Mouse (Mus musculus): ENCODE results near the gene Hist1h2ad. TPM values are rescaled to one million over a fixed set of nuclear protein-coding genes. Genes with fewer than 3 reads are reported as not detected.
"Not testable (repeated sequence)": the region's sequence is repeated elsewhere in the genome, so short reads cannot be mapped to it uniquely, and the experiment has no call there.

The Hist1h2ad gene
- polyA plus RNA-seq, 1 experiment from 2014 or later, result 0.49 TPM

GRCm38 (mm10) chr13:23562699-23563462 is 11.3 kb upstream of the Hist1h2ad start:
- H3K4me3 ChIP-seq (ENCODE audit: low read depth, low read length), result peak overlapping the region; percentile 38
- no peaks in the 10 kb centered on the region for H3K4me1 ChIP-seq (ENCODE audit: insufficient read depth, low read depth, low read length)
- TF ChIP-seq EP300 (IDR thresholded peaks at IDR 0.05) (no peak; the same call in 1 of the 2 replicates), CTCF (IDR thresholded peaks at IDR 0.05) (peak; percentile 77)
- H3K27me3 ChIP-seq (replicated peaks; ENCODE audit: insufficient read depth, low read length), result no peaks in the 10 kb centered on the region
- peak overlapping the region; percentile 70 for H3K4me2 ChIP-seq (replicated peaks; ENCODE audit: low read depth, low read length)
- H3K27ac ChIP-seq (ENCODE audit: low read length), result peak overlapping the region; percentile 91
- WGBS, result 2% methylated on average over 18 of the region's 18 CpGs
- peak overlapping the region; percentile 51 for H3K9ac ChIP-seq (replicated peaks; ENCODE audit: low read depth)
- peak; percentile 67 for ATAC-seq
- peak; percentile 96 for DNase-seq (ENCODE audit: low spot score)
- no peaks in the 10 kb centered on the region for H3K9me3 ChIP-seq (ENCODE audit: low read length)
- no peaks in the 10 kb centered on the region for H3K36me3 ChIP-seq (ENCODE audit: insufficient read depth, low read length)

GRCm38 (mm10) chr13:23564482-23564881 is 9.7 kb upstream of the Hist1h2ad start:
- H3K27me3 ChIP-seq (replicated peaks; ENCODE audit: insufficient read depth, low read length), result no peaks in the 10 kb centered on the region
- no peak overlapping the region for H3K27ac ChIP-seq (ENCODE audit: low read length)
- DNase-seq (ENCODE audit: low spot score) (peak; percentile 4), ATAC-seq (no peak)
- no peak overlapping the region for H3K9ac ChIP-seq (replicated peaks; ENCODE audit: low read depth)
- no peaks in the 10 kb centered on the region for H3K36me3 ChIP-seq (ENCODE audit: insufficient read depth, low read length)
- TF ChIP-seq CTCF (IDR thresholded peaks at IDR 0.05), result no peak
- no peak for TF ChIP-seq EP300 (IDR thresholded peaks at IDR 0.05)
- no peaks in the 10 kb centered on the region for H3K9me3 ChIP-seq (ENCODE audit: low read length)
- H3K4me2 ChIP-seq (replicated peaks; ENCODE audit: low read depth, low read length), result no peak overlapping the region
- no peak overlapping the region for H3K4me3 ChIP-seq (ENCODE audit: low read depth, low read length)
- H3K4me1 ChIP-seq (ENCODE audit: insufficient read depth, low read depth, low read length), result no peaks in the 10 kb centered on the region
- WGBS, result 61% methylated on average over 2 of the region's 2 CpGs

GRCm38 (mm10) chr13:23570261-23571021 is 3.7 kb upstream of the Hist1h2ad start:
- not testable (repeated sequence) for H3K36me3 ChIP-seq (ENCODE audit: insufficient read depth, low read length); H3K4me1 ChIP-seq (ENCODE audit: insufficient read depth, low read depth, low read length); H3K27me3 ChIP-seq (replicated peaks; ENCODE audit: insufficient read depth, low read length); H3K9me3 ChIP-seq (ENCODE audit: low read length)
- H3K4me2 ChIP-seq (replicated peaks; ENCODE audit: low read depth, low read length), result peak overlapping the region; percentile 64
- peak overlapping the region; percentile 33 for H3K4me3 ChIP-seq (ENCODE audit: low read depth, low read length)
- ATAC-seq (peak; percentile 25), DNase-seq (ENCODE audit: low spot score) (peak; percentile 15)
- peak; percentile 23; the same call in 1 of the 2 replicates for TF ChIP-seq CTCF (IDR thresholded peaks at IDR 0.05)
- peak overlapping the region; percentile 91 for H3K27ac ChIP-seq (ENCODE audit: low read length)
- 3% methylated on average over 15 of the region's 41 CpGs for WGBS
- H3K9ac ChIP-seq (replicated peaks; ENCODE audit: low read depth), result peak overlapping the region; percentile 34; the same call in 1 of the 2 replicates

- DNase-seq (ENCODE audit: low spot score) (peak; percentile 99), ATAC-seq (peak; percentile 87)
- WGBS, result 3% methylated on average over 17 of the region's 18 CpGs
- Histone ChIP-seq H3K4me3 (ENCODE audit: low read depth, low read length) (peak within 1 kb of the TSS; percentile 33), H3K36me3 (ENCODE audit: insufficient read depth, low read length) (no peaks in the 10 kb centered on the region), H3K27me3 (replicated peaks; ENCODE audit: insufficient read depth, low read length) (no peaks in the 10 kb centered on the region), H3K4me1 (ENCODE audit: insufficient read depth, low read depth, low read length) (peaks cover 6% of the 10 kb centered on the region; the same call in 1 of the 2 replicates), H3K9me3 (ENCODE audit: low read length) (no peaks in the 10 kb centered on the region), H3K4me2 (replicated peaks; ENCODE audit: low read depth, low read length) (peak within 1 kb of the TSS; percentile 64), H3K9ac (replicated peaks; ENCODE audit: low read depth) (peak within 1 kb of the TSS; percentile 34; the same call in 1 of the 2 replicates), H3K27ac (ENCODE audit: low read length) (peak within 1 kb of the TSS; percentile 91)
- TF ChIP-seq CTCF (IDR thresholded peaks at IDR 0.05) (no peak), EP300 (IDR thresholded peaks at IDR 0.05) (peak; percentile 72)
Observed at GRCm38 (mm10) chr13:23571022-23571503, 3.1 kb upstream of the Hist1h2ad start, which contains the start of the genes Hist1h2ae and Hist1h2bg. Hist1h2ae (minus strand) TSS chr13:23571220. Hist1h2bg (plus strand) TSS chr13:23571396.

DNA sequence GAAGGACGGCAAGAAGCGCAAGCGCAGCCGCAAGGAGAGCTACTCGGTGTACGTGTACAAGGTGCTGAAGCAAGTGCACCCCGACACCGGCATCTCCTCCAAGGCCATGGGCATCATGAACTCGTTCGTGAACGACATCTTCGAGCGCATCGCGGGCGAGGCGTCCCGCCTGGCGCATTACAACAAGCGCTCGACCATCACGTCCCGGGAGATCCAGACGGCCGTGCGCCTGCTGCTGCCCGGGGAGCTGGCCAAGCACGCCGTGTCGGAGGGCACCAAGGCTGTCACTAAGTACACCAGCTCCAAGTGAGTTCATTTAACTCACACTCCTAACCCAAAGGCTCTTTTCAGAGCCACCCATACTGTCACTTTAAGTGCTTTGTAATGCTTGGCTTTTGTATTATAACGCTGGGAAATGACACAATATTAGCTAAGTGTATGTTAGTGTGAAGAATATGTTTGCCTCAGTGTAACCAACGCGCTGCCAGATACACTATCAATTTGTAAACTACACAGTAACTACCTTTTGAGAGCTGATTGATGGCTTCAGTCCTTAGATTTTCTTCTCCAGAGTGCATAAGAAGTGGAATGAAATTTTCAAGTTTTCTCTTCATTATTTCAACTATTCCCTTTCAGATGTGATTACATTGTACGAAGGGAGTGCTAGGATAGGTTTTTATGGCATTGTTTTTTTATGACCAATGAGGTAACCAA is 2.5 kb upstream of the Hist1h2ad start:
- under 1% methylated on average over 8 of the region's 34 CpGs for WGBS
- 0 out of 2 replicates have a peak, but pooled peaks have one; percentile 15 for TF ChIP-seq EP300 (IDR thresholded peaks at IDR 0.05)
- not testable (repeated sequence) for H3K36me3 ChIP-seq (ENCODE audit: insufficient read depth, low read length); ATAC-seq; H3K9me3 ChIP-seq (ENCODE audit: low read length); H3K27me3 ChIP-seq (replicated peaks; ENCODE audit: insufficient read depth, low read length)
- peak overlapping the region; percentile 33 for H3K4me3 ChIP-seq (ENCODE audit: low read depth, low read length)
- peak overlapping the region; percentile 17; the same call in 1 of the 2 replicates for H3K9ac ChIP-seq (replicated peaks; ENCODE audit: low read depth)
- DNase-seq (ENCODE audit: low spot score), result peak; percentile 17
- peak overlapping the region; percentile 91 for H3K27ac ChIP-seq (ENCODE audit: low read length)
- peaks cover 11% of the 10 kb centered on the region; the same call in 1 of the 2 replicates for H3K4me1 ChIP-seq (ENCODE audit: insufficient read depth, low read depth, low read length)
- peak overlapping the region; percentile 64 for H3K4me2 ChIP-seq (replicated peaks; ENCODE audit: low read depth, low read length)

All from lung, postnatal 0 days (tissue).